Mouse (Mus musculus) embryonic facial prominence, embryonic 12.5 days (tissue): ENCODE results near the gene Hoxa5. TPM values are rescaled to one million over a fixed set of nuclear protein-coding genes. Genes with fewer than 3 reads are reported as not detected.

Experiments
- ATAC-seq: fragments of 200-750 bp; cut with Nextera tagmentation; 2 replicates; pipeline ENCODE4 v1.8.0; 2017; ENCODE audit not compliant: insufficient number of reproducible peaks, insufficient read depth, low FRiP score, low TSS enrichment
- H3K27ac ChIP-seq: fragments of 300-500 bp; sonication (generic); 2 replicates; pipeline ENCODE4 v1.5.1; 2016; ENCODE audit warnings: mild to moderate bottlenecking
- H3K27me3 ChIP-seq: fragments of 300-500 bp; sonication (generic); 2 replicates; pipeline ENCODE4 v1.6.1; 2016; ENCODE audit warnings: mild to moderate bottlenecking, moderate library complexity
- H3K36me3 ChIP-seq: fragments of 300-500 bp; sonication (generic); 2 replicates; pipeline ENCODE4 v1.6.1; 2016; ENCODE audit warnings: mild to moderate bottlenecking
- H3K4me1 ChIP-seq: fragments of 300-500 bp; sonication (generic); 2 replicates; pipeline ENCODE4 v1.6.1; 2016
- H3K4me2 ChIP-seq: fragments of 300-500 bp; sonication (generic); replicated peaks from 2 replicates; pipeline ENCODE4 v1.6.1; 2016; ENCODE audit warnings: mild to moderate bottlenecking, moderate library complexity
- H3K4me3 ChIP-seq: fragments of 300-500 bp; sonication (generic); 2 replicates; pipeline ENCODE4 v1.5.1; 2016; ENCODE audit warnings: mild to moderate bottlenecking
- H3K9ac ChIP-seq: fragments of 300-500 bp; sonication (generic); 2 replicates; pipeline ENCODE4 v1.6.1; 2016; ENCODE audit warnings: mild to moderate bottlenecking, moderate library complexity
- H3K9me3 ChIP-seq: fragments of 300-500 bp; sonication (generic); 2 replicates; pipeline ENCODE4 v1.6.1; 2016; ENCODE audit warnings: mild to moderate bottlenecking, moderate library complexity
- WGBS: fragments of 180-500 bp; shearing (Covaris S2); methylation state at CpG from one replicate; pipeline ENCODE4 v1.1.7; 2016; 5-methylcytosine and 5-hydroxymethylcytosine counted together
- polyA plus RNA-seq: library from polyadenylated mRNA; unstranded; fragments of >200 nt; fragmentation: Nextera tagmentation; extraction: Ambion mirVana; gene quantifications from 2 replicates; pipeline ENCODE4 v1.2.1, GENCODE M21; 2016

Gene Hoxa5
- polyA plus RNA-seq, 1 experiment from 2014 or later, result 0.33 TPM

GRCm38 (mm10) chr6:52160511-52161335 is 43.7 kb downstream of the Hoxa5 start:
- H3K4me3 ChIP-seq, result peak overlapping the region; percentile 15
- H3K9me3 ChIP-seq, result no peaks in the 10 kb centered on the region
- ATAC-seq, result no peak
- WGBS, result 1% methylated on average over 30 of the region's 30 CpGs
- peak overlapping the region; percentile 99 for H3K4me2 ChIP-seq
- peaks cover 92% of the 10 kb centered on the region for H3K27me3 ChIP-seq
- peak overlapping the region; percentile 32; the same call in 1 of the 2 replicates for H3K27ac ChIP-seq
- peak overlapping the region; percentile 40; the same call in 1 of the 2 replicates for H3K9ac ChIP-seq
- 0 out of 2 replicates have a peak, but pooled peaks cover 4% of the 10 kb centered on the region for H3K4me1 ChIP-seq
- no peaks in the 10 kb centered on the region for H3K36me3 ChIP-seq

DNA sequence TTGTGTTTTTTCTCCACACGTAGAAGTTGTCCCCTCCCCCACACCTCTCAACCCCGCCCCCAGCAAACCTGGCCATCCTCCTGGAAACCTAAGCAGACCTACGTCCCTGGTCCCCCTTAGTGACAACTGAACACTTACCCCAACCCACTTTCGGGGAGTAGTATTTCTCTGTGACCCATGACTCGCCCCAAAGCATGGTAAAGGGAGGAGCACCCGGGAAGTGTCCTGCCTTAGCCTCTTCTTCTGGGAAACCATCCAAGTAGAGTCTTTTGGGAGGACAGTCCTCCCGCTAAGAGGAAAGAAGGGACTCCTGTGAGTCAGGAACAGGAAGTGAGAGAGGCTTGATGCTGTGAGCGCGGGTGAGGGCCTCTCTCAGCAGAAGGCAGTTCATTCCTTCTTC is 44.4 kb downstream of the Hoxa5 start:
- 2% methylated on average over 9 of the region's 9 CpGs for WGBS
- Histone ChIP-seq H3K27me3 (peaks cover 92% of the 10 kb centered on the region), H3K4me1 (0 out of 2 replicates have a peak, but pooled peaks cover 4% of the 10 kb centered on the region), H3K9me3 (no peaks in the 10 kb centered on the region), H3K4me2 (peak overlapping the region; percentile 99), H3K4me3 (peak overlapping the region; percentile 15; the same call in 1 of the 2 replicates), H3K27ac (0 out of 2 replicates have a peak overlapping the region, but pooled peaks have one; percentile 32), H3K9ac (0 out of 2 replicates have a peak overlapping the region, but pooled peaks have one; percentile 5), H3K36me3 (no peaks in the 10 kb centered on the region)
- ATAC-seq, result no peak

DNA sequence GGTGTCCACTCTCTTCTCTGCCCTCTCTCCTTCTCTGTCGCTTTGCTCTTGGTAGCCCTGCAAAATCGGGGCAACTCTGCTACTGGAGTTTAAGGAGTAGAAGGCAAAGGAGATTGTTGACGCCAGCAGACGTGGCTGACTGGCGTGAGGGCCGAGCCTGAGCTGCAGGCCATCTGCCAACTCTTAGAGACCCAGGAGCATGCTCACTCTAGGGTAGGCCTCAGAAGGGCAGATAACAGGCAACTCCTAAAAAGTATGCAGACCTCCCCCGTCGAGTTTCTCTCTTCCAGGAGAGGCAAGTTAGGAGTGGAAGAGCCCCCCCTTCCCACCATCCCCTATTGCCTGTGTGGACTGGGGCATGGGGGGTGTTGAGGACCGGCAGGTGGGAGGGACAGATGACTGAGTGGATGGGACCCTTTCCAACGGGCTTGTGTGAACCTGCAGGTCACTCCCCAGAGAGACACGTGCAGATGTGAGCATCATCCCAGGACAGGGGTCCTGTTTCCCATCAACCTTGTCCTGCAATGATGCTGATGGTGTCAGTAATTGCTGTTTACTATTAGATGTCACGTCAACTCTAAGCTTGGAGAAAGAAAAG is 45.1 kb downstream of the Hoxa5 start:
- Histone ChIP-seq H3K27me3 (peaks cover 93% of the 10 kb centered on the region), H3K4me1 (0 out of 2 replicates have a peak, but pooled peaks cover 4% of the 10 kb centered on the region)
- 2% methylated on average over 12 of the region's 12 CpGs for WGBS

DNA sequence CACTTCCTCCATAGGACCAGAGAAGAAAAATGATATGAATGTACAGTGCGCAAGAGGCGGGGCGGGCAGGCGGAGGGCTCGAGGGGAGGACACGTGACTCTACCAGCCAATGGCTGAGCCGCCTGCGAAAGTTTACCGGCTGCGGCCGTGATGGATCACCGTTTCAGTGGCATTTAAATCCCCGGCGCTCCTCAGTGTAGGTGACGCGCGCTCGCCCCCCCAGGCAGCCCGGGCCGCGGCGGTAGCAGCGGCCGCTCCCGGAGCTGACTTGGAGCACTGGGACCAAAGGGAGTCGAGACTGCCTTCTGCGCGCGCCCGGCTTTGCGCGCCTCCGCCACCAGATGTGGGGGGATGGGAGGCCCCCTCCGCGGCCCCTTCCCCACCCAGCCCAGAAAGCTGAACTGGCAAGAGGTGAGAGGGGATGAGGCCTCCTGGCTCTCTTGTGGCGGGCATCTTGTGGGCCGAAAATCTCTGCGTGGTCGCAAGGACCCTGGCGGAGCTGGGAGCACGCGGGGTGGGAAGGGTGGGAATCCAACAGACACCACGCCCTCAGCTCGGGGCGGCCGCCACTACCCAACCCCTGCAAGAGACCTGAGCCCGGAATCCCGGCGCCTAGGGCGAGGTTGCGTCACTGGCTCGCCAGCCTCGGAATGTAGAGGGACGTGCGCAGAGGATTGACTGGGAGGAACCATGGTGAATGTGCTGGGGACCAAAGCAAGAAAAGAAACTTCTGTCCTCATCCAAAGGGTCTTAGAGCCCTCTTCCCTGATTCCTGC is 45.9 kb downstream of the Hoxa5 start, which contains the start of gene Hoxa1:
Hoxa1 (minus strand) TSS at position 42 of the 776 bp plus-strand sequence.
- Histone ChIP-seq H3K4me1 (0 out of 2 replicates have a peak, but pooled peaks cover 4% of the 10 kb centered on the region), H3K9ac (peak within 1 kb of the TSS; percentile 48), H3K9me3 (no peaks in the 10 kb centered on the region), H3K36me3 (no peaks in the 10 kb centered on the region), H3K27me3 (peaks cover 93% of the 10 kb centered on the region), H3K4me2 (peak within 1 kb of the TSS; percentile 99), H3K27ac (0 out of 2 replicates have a peak within 1 kb of the TSS, but pooled peaks have one; percentile 26), H3K4me3 (peak within 1 kb of the TSS; percentile 56)
- ATAC-seq, result peak; percentile 62
- WGBS, result under 1% methylated on average over 55 of the region's 55 CpGs

More for the DNA sequence above, 45.1 kb downstream of the Hoxa5 start:
- ATAC-seq, result no peak
- peak overlapping the region; percentile 99 for H3K4me2 ChIP-seq
- H3K27ac ChIP-seq, result no peak overlapping the region
- no peaks in the 10 kb centered on the region for H3K9me3 ChIP-seq
- 0 out of 2 replicates have a peak overlapping the region, but pooled peaks have one; percentile 48 for H3K9ac ChIP-seq
- no peaks in the 10 kb centered on the region for H3K36me3 ChIP-seq
- peak overlapping the region; percentile 56 for H3K4me3 ChIP-seq

DNA sequence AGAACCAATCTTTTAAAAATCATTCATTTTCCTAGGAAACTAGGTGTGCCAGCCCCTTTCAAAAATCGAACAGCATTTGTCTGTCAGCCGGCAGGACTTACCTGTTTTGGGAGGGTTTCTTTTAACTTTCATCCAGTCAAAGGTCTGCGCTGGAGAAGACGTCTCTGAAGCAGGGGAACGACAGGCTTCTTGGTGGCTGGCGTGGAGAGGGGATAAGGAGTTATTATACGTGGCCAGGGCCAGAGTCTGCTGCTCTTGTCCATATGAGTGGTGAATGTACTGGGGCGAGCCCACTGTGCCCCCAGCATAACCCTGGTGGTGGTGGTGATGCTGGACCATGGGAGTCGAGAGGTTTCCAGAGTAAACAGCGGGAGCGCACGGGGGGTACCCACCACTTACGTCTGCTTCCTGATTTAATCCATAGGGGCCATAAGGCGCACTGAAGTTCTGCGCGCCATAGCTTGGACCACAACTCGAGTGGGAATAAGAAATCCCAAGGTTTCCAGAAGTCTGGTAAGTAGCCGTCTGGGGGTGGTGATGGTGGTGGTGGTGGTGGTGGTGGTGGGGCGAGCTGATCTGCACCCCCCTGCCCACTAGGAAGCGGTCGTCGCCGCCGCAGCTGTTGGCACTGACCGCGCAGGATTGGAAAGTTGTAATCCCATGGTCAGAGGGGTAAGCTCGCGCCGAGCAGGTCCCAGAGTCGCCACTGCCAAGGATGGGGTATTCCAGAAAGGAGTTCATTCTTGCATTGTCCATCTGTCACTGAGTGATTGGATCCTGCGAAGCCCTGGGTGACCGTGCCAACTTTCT is 46.7 kb downstream of the Hoxa5 start:
- Histone ChIP-seq H3K4me3 (peak overlapping the region; percentile 56), H3K4me1 (0 out of 2 replicates have a peak, but pooled peaks cover 4% of the 10 kb centered on the region), H3K27me3 (peaks cover 91% of the 10 kb centered on the region), H3K4me2 (peak overlapping the region; percentile 99), H3K36me3 (no peaks in the 10 kb centered on the region), H3K9ac (no peak overlapping the region), H3K27ac (no peak overlapping the region), H3K9me3 (no peaks in the 10 kb centered on the region)
- ATAC-seq, result peak; percentile 42; the same call in 1 of the 2 replicates
- WGBS, result under 1% methylated on average over 32 of the region's 32 CpGs

DNA sequence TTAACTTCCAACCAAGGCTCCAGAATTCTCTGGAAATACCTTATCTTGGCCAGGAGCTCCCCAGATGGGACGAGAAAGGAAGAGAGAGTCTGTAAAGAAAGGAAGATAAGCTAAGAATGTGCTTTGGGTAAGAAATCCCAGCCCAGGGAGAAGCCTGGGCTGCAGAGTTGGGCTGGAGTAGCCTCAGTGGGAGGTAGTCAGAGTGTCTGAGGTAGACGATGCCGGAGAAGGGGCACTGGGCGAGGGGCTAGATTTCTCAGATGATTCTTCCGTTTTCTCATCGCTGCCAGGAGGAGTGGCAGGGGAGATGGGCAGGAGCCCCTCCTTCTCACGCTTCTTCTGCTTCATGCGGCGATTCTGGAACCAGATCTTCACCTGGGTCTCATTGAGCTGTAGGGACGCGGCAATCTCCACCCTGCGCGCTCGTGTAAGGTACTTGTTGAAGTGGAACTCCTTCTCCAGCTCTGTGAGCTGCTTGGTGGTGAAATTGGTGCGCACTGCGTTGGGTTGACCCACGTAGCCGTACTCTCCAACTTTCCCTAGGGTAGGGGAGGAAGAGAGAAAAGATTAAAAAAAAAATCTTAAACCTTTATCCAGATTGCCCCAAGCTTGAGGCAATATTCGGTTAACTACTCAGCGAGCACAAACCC is 47.7 kb downstream of the Hoxa5 start:
- WGBS, result 2% methylated on average over 20 of the region's 20 CpGs
- no peak overlapping the region for H3K9ac ChIP-seq
- 0 out of 2 replicates have a peak, but pooled peaks cover 4% of the 10 kb centered on the region for H3K4me1 ChIP-seq
- ATAC-seq, result no peak
- no peak overlapping the region for H3K4me3 ChIP-seq
- H3K36me3 ChIP-seq, result no peaks in the 10 kb centered on the region
- H3K4me2 ChIP-seq, result no peak overlapping the region
- no peaks in the 10 kb centered on the region for H3K9me3 ChIP-seq
- H3K27me3 ChIP-seq, result peaks cover 95% of the 10 kb centered on the region
- H3K27ac ChIP-seq, result no peak overlapping the region

DNA sequence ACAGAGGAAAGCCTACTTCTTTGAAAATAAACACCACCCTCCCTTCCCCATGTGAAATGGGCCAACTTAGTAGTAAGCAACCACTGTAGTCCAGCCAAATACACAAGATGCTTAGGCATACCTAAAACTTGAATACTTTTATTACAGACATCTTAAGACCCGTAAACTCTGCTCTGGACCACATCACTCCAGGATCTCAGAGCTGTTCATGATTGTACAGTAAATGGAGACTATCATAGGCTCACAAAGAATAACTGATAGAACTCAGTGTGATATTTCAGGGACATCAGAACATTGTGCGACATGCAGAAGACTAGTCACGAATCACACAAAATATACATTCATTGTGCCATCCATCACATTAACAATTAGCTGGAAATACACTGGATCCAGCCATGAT is 48.9 kb downstream of the Hoxa5 start:
- ATAC-seq, result no peak
- Histone ChIP-seq H3K9ac (no peak overlapping the region), H3K27me3 (peaks cover 95% of the 10 kb centered on the region), H3K36me3 (no peaks in the 10 kb centered on the region), H3K4me1 (0 out of 2 replicates have a peak, but pooled peaks cover 4% of the 10 kb centered on the region), H3K4me3 (no peak overlapping the region), H3K27ac (no peak overlapping the region), H3K9me3 (no peaks in the 10 kb centered on the region), H3K4me2 (no peak overlapping the region)
- WGBS, result 45% methylated on average over 3 of the region's 3 CpGs

DNA sequence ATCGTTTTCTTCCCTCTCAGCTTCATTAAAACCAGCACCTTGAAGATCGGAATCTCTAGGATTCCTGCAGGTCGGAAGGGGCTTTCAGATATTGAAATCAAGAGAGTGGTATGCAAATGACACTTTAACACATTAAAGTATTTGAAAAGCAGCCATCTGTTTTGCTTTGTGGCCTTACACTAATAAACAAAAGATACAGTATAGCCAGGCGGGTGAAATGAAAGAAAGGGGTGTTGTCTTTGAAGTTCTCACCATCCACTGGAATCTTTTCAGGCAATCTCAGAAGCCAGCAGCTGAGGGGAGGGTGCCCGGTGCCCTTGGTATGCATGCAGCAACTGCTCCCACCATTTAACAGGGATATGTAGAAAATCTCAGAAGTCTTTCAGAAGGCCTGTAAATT is 50.3 kb downstream of the Hoxa5 start:
- WGBS, result 6% methylated on average over 5 of the region's 5 CpGs
- no peak for ATAC-seq
- H3K9me3 ChIP-seq, result no peaks in the 10 kb centered on the region
- H3K4me3 ChIP-seq, result no peak overlapping the region
- no peak overlapping the region for H3K27ac ChIP-seq
- H3K27me3 ChIP-seq, result peaks cover 93% of the 10 kb centered on the region
- H3K36me3 ChIP-seq, result no peaks in the 10 kb centered on the region
- no peak overlapping the region for H3K9ac ChIP-seq
- H3K4me2 ChIP-seq, result no peak overlapping the region
- 0 out of 2 replicates have a peak, but pooled peaks cover 4% of the 10 kb centered on the region for H3K4me1 ChIP-seq

GRCm38 (mm10) chr6:52153270-52153669 is 51.1 kb downstream of the Hoxa5 start:
- ATAC-seq, result no peak
- H3K4me2 ChIP-seq, result no peak overlapping the region
- no peaks in the 10 kb centered on the region for H3K4me1 ChIP-seq
- no peaks in the 10 kb centered on the region for H3K9me3 ChIP-seq
- WGBS, result 2% methylated on average over 6 of the region's 6 CpGs
- H3K4me3 ChIP-seq, result no peak overlapping the region
- no peaks in the 10 kb centered on the region for H3K36me3 ChIP-seq
- no peak overlapping the region for H3K9ac ChIP-seq
- H3K27me3 ChIP-seq, result peaks cover 86% of the 10 kb centered on the region
- H3K27ac ChIP-seq, result no peak overlapping the region
